Mouse (Mus musculus) kidney, adult 18-20 months (tissue): Measurements from ENCODE around the gene Mmp21.

ENCODE experiments used
- DNase-seq: peaks from one replicate; pipeline ENCODE4 v3.0.0; 2021

Mmp21 gene

GRCm38 (mm10) chr7:133638821-133639220 is 41.0 kb downstream of the Mmp21 start:
- DNase-seq = no peak

- peak; percentile 20 for DNase-seq
Observed at GRCm38 (mm10) chr7:133638306-133638705, 41.6 kb downstream of the Mmp21 start.

- peak; percentile 99 for DNase-seq
Observed at GRCm38 (mm10) chr7:133637361-133638305, 42.2 kb downstream of the Mmp21 start, which contains the start of gene Edrf1. Gene Edrf1, plus strand, starts transcription at chr7:133637543.

- peak; percentile 89 for DNase-seq
Observed at GRCm38 (mm10) chr7:133636738-133637352, 43.0 kb downstream of the Mmp21 start.

- no peak for DNase-seq
Observed at GRCm38 (mm10) chr7:133634932-133635650, 44.8 kb downstream of the Mmp21 start.

GRCm38 (mm10) chr7:133632476-133632875 is 47.4 kb downstream of the Mmp21 start:
- DNase-seq = peak; percentile 69

- no peak for DNase-seq
Observed at GRCm38 (mm10) chr7:133630821-133631220, 49.0 kb downstream of the Mmp21 start.

- DNase-seq = no peak
Observed at GRCm38 (mm10) chr7:133627184-133627936, 52.5 kb downstream of the Mmp21 start.
